Mouse (Mus musculus) CH12.LX (cell line): ENCODE measurements around the gene Adra1b. TPM values are rescaled to one million over a fixed set of nuclear protein-coding genes. Genes with fewer than 3 reads are reported as not detected.

ENCODE experiments used
- DNase-seq: peaks from one replicate; pipeline ENCODE4 v3.0.0-alpha.2; 2013; ENCODE audit errors: extremely low read depth
- H3K27ac ChIP-seq: 2 replicates; pipeline ENCODE4 v1.5.1; 2012; ENCODE audit warnings: low read depth, mild to moderate bottlenecking, control low read depth, moderate library complexity; ENCODE audit not compliant: insufficient read depth
- H3K27me3 ChIP-seq: replicated peaks from 2 replicates; pipeline ENCODE3; 2012; ENCODE audit warnings: inconsistent platforms
- H3K36me3 ChIP-seq, 2 experiments: replicated peaks in 1 of 2; 2 replicates each; pipeline versions ENCODE3 to v1.6.1; 2012; ENCODE audit warnings: inconsistent platforms in 1 of 2, low read length in 1 of 2, mild to moderate bottlenecking in 1 of 2, mixed read lengths in 1 of 2, moderate library complexity in 1 of 2; ENCODE audit not compliant: control insufficient read depth in 1 of 2, insufficient read depth in 1 of 2
- H3K4me1 ChIP-seq, 2 experiments: 2 replicates each; pipeline ENCODE4 v1.6.1; 2012; ENCODE audit warnings: inconsistent platforms in 1 of 2, moderate library complexity in 1 of 2; ENCODE audit not compliant: insufficient read depth in 2 of 2, control insufficient read depth in 1 of 2
- H3K4me2 ChIP-seq: 2 replicates; pipeline ENCODE4 v1.6.1; 2012; ENCODE audit warnings: low read depth, mild to moderate bottlenecking, control low read depth; ENCODE audit not compliant: poor library complexity, insufficient read depth, severe bottlenecking
- H3K4me3 ChIP-seq, 3 experiments: fragments of 150-350 bp in 1 of 3; sonication (generic) in 1 of 3; replicated peaks in 1 of 3; 2 replicates each; pipeline versions ENCODE3 to v1.5.1; 2011 to 2012; ENCODE audit warnings: low read depth in 2 of 3, low read length in 2 of 3, mild to moderate bottlenecking in 2 of 3, moderate library complexity in 2 of 3, control low read depth in 1 of 3, improper control_type of control experiment in 1 of 3, inconsistent platforms in 1 of 3, mixed read lengths in 1 of 3; ENCODE audit not compliant: poor library complexity in 1 of 3
- H3K79me2 ChIP-seq: replicated peaks from 2 replicates; pipeline ENCODE4 v1.6.1; 2012; ENCODE audit warnings: mild to moderate bottlenecking, moderate library complexity; ENCODE audit not compliant: control insufficient read depth, poor library complexity, insufficient read depth, severe bottlenecking; ENCODE audit errors: extremely low read depth
- H3K9ac ChIP-seq: 2 replicates; pipeline ENCODE4 v1.6.1; 2012; ENCODE audit warnings: low read depth, mild to moderate bottlenecking, control low read depth, moderate library complexity; ENCODE audit not compliant: insufficient read depth
- H3K9me3 ChIP-seq: replicated peaks from 2 replicates; pipeline ENCODE3; 2012; ENCODE audit warnings: low read length, inconsistent platforms, mixed read lengths
- BHLHE40 ChIP-seq: IDR thresholded peaks from 2 replicates; pipeline ENCODE4 v1.6.1; 2011; ENCODE audit warnings: mild to moderate bottlenecking, low read depth, low read length, improper control_type of control experiment
- CHD2 ChIP-seq: IDR thresholded peaks from 2 replicates; pipeline ENCODE4 v1.6.1; 2011; ENCODE audit warnings: low read length, improper control_type of control experiment
- CTCF ChIP-seq, 2 experiments: IDR thresholded peaks in 1 of 2; conservative IDR thresholded peaks in 1 of 2; 2 replicates each; pipeline ENCODE4 v1.5.1; 2011 to 2012; ENCODE audit warnings: low read depth in 2 of 2, low read length in 2 of 2, improper control_type of control experiment in 1 of 2, inconsistent platforms in 1 of 2, mild to moderate bottlenecking in 1 of 2, moderate library complexity in 1 of 2
- E2F4 ChIP-seq: IDR thresholded peaks from 2 replicates; pipeline ENCODE4 v1.6.1; 2011; ENCODE audit warnings: low read depth, low read length, improper control_type of control experiment; ENCODE audit not compliant: insufficient replicate concordance
- ELF1 ChIP-seq: IDR thresholded peaks from 2 replicates; pipeline ENCODE4 v1.6.1; 2014; ENCODE audit warnings: low read depth, mild to moderate bottlenecking, inconsistent platforms, low read length, improper control_type of control experiment
- ETS1 ChIP-seq: conservative IDR thresholded peaks from 2 replicates; pipeline ENCODE4 v1.6.1; 2012; ENCODE audit warnings: low read depth, mild to moderate bottlenecking, inconsistent platforms, low read length, improper control_type of control experiment, moderate library complexity
- GABPA ChIP-seq: IDR thresholded peaks from 2 replicates; pipeline ENCODE4 v1.6.1; 2012; ENCODE audit warnings: low read depth, low read length, improper control_type of control experiment, inconsistent platforms; ENCODE audit not compliant: insufficient replicate concordance
- HCFC1 ChIP-seq: IDR thresholded peaks from 2 replicates; pipeline ENCODE4 v1.6.1; 2012; ENCODE audit warnings: low read depth, mild to moderate bottlenecking, inconsistent platforms, low read length, improper control_type of control experiment
- IRF4 ChIP-seq: IDR thresholded peaks from 2 replicates; pipeline ENCODE4 v1.6.1; 2014; ENCODE audit warnings: low read depth, mild to moderate bottlenecking, inconsistent platforms, low read length, improper control_type of control experiment
- KAT2A ChIP-seq: IDR thresholded peaks from 2 replicates; pipeline ENCODE4 v1.6.1; 2012; ENCODE audit warnings: low read length, improper control_type of control experiment, inconsistent platforms; ENCODE audit not compliant: insufficient replicate concordance
- MAZ ChIP-seq: IDR thresholded peaks from 2 replicates; pipeline ENCODE4 v1.6.1; 2012; ENCODE audit warnings: low read depth, mild to moderate bottlenecking, inconsistent platforms, low read length, improper control_type of control experiment, moderate library complexity
- PAX5 ChIP-seq: IDR thresholded peaks from 2 replicates; pipeline ENCODE4 v1.6.1; 2012; ENCODE audit warnings: low read length, inconsistent platforms, mixed read lengths
- POLR2A ChIP-seq: IDR thresholded peaks from 2 replicates; pipeline ENCODE4 v1.6.1; 2011; ENCODE audit warnings: low read depth, mild to moderate bottlenecking, improper control_type of control experiment, low read length
- POLR2AphosphoS2 ChIP-seq: IDR thresholded peaks from 2 replicates; pipeline ENCODE4 v1.6.1; 2011; ENCODE audit warnings: low read depth, low read length, improper control_type of control experiment
- RAD21 ChIP-seq: IDR thresholded peaks from 2 replicates; pipeline ENCODE4 v1.6.1; 2011; ENCODE audit warnings: low read depth, mild to moderate bottlenecking, low read length, improper control_type of control experiment, moderate library complexity
- SMC3 ChIP-seq: IDR thresholded peaks from 2 replicates; pipeline ENCODE4 v1.6.1; 2011; ENCODE audit warnings: low read depth, low read length, improper control_type of control experiment
- TCF12 ChIP-seq: IDR thresholded peaks from 2 replicates; pipeline ENCODE4 v1.6.1; 2014; ENCODE audit warnings: low read depth, mild to moderate bottlenecking, inconsistent platforms, low read length, improper control_type of control experiment
- UBTF ChIP-seq: IDR thresholded peaks from 2 replicates; pipeline ENCODE4 v1.6.1; 2012; ENCODE audit warnings: low read depth, mild to moderate bottlenecking, inconsistent platforms, low read length, improper control_type of control experiment, moderate library complexity
- USF2 ChIP-seq: conservative IDR thresholded peaks from 2 replicates; pipeline ENCODE4 v1.6.1; 2011; ENCODE audit warnings: low read depth, low read length, improper control_type of control experiment
- ZC3H11A ChIP-seq: IDR thresholded peaks from 2 replicates; pipeline ENCODE4 v1.6.1; 2012; ENCODE audit warnings: low read depth, mild to moderate bottlenecking, inconsistent platforms, low read length, improper control_type of control experiment
- ZKSCAN1 ChIP-seq: IDR thresholded peaks from 2 replicates; pipeline ENCODE4 v1.6.1; 2012; ENCODE audit warnings: low read depth, inconsistent platforms, low read length, improper control_type of control experiment, borderline replicate concordance
- ZMIZ1 ChIP-seq: IDR thresholded peaks from 2 replicates; pipeline ENCODE4 v1.6.1; 2012; ENCODE audit warnings: low read depth, mild to moderate bottlenecking, inconsistent platforms, low read length, improper control_type of control experiment
- ZNF384 ChIP-seq: IDR thresholded peaks from 2 replicates; pipeline ENCODE4 v1.6.1; 2012; ENCODE audit warnings: low read depth, low read length, improper control_type of control experiment, inconsistent platforms
- dilution Hi-C: fragments of 300-500 bp; cut with MboI; formaldehyde crosslinking; loops from 2 replicates; pipeline ENCODE4 v1.14.3; 2020; ENCODE audit warnings: low sequenced_read_pairs; ENCODE audit not compliant: extremely low pct_unique_long_range_greater_than_20kb, extremely low pct_ligation_motif_present
- in situ Hi-C: fragments of 300-500 bp; cut with MboI; formaldehyde crosslinking; loops from 3 replicates; pipeline ENCODE4 v1.14.3; 2019; ENCODE audit warnings: low sequenced_read_pairs, low pct_ligation_motif_present, low pct_unique_long_range_greater_than_20kb, mixed read lengths
- polyA plus RNA-seq: library from polyadenylated mRNA; unstranded; fragments of >175 nt; gene quantifications from 2 replicates; pipeline ENCODE4 v1.2.1, GENCODE M21; 2012; ENCODE audit warnings: low read depth; ENCODE audit not compliant: insufficient read length
- total RNA-seq, 2 experiments: library from RNA; depleted of rRNA; stranded (reverse); fragments of 300-350 nt in 1 of 2; fragments of >200 nt in 1 of 2; gene quantifications; 2 replicates each; pipeline ENCODE4 v1.2.3; 2012 to 2014

Adra1b gene
- total and polyA plus RNA-seq, 3 experiments, result not detected

DNA sequence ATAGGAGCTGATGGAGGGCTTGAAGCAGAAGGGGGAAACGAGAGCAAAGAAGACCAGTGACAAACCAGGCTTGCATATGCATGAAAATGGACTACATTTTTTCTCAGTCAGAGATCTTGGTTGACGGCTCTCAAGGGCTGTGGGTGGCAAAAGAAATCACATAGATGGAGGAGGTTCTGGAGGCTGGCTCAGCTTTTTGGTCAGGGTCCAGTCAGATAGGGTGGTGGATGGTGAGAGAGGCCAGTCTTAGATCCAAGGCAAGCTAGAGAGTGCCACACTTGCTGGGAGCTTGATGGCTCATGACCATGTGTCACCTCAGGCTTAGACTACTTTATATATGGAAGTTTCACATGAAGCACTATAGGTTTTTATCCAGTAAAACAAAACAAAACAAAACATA, 42.8 kb upstream of the Adra1b start:
- no peaks in the 10 kb centered on the region for H3K79me2 ChIP-seq
- no peak overlapping the region for H3K9ac ChIP-seq
- H3K4me2 ChIP-seq, result no peak overlapping the region
- dilution Hi-C loops (no loop called here), in situ Hi-C loops (no loop called here)
- H3K36me3 ChIP-seq, result no peaks in the 10 kb centered on the region
- H3K27ac ChIP-seq, result no peak overlapping the region
- peaks cover 0 to 22% of the 10 kb centered on the region in 2 experiments; a peak in 2 of 4 replicates for H3K4me1 ChIP-seq
- no peak overlapping the region for H3K4me3 ChIP-seq
- TF ChIP-seq SMC3 (no peak), ZNF384 (no peak), TCF12 (no peak), KAT2A (no peak), PAX5 (no peak), UBTF (no peak), BHLHE40 (no peak), RAD21 (no peak), ZMIZ1 (no peak), ZKSCAN1 (no peak), E2F4 (no peak), ELF1 (no peak), ZC3H11A (no peak), USF2 (no peak), HCFC1 (no peak)
- H3K9me3 ChIP-seq, result no peaks in the 10 kb centered on the region
- no peaks in the 10 kb centered on the region for H3K27me3 ChIP-seq
- DNase-seq, result no peak

GRCm38 (mm10) chr11:43943167-43943566, 42.2 kb upstream of the Adra1b start:
- no peak overlapping the region for H3K4me2 ChIP-seq
- H3K27ac ChIP-seq, result no peak overlapping the region
- TF ChIP-seq GABPA (no peak), IRF4 (no peak), USF2 (no peak), POLR2A (no peak), ZNF384 (no peak), BHLHE40 (no peak), POLR2AphosphoS2 (no peak), ZKSCAN1 (no peak), CTCF (conservative IDR thresholded peaks at IDR 0.05 in 1 of 2, IDR thresholded peaks at IDR 0.05 in 1 of 2; ENCODE audit: low read depth in 2 of 2, low read length in 2 of 2) (no peak), ETS1 (no peak), UBTF (no peak), ELF1 (no peak), TCF12 (no peak), RAD21 (no peak), CHD2 (no peak), MAZ (no peak), ZC3H11A (no peak)
- in situ Hi-C loops, result no loop called here
- no peak overlapping the region for H3K4me3 ChIP-seq
- H3K36me3 ChIP-seq, result no peaks in the 10 kb centered on the region
- dilution Hi-C loops, result no loop called here
- DNase-seq, result no peak
- H3K27me3 ChIP-seq, result no peaks in the 10 kb centered on the region
- no peak overlapping the region for H3K9ac ChIP-seq
- peaks cover 0 to 22% of the 10 kb centered on the region in 2 experiments; a peak in 2 of 4 replicates for H3K4me1 ChIP-seq
- no peaks in the 10 kb centered on the region for H3K9me3 ChIP-seq
- no peaks in the 10 kb centered on the region for H3K79me2 ChIP-seq
